Mouse (Mus musculus): Measurements from ENCODE around the gene Snrnp35.
"Not testable (repeated sequence)": the region's sequence is repeated elsewhere in the genome, so short reads cannot be mapped to it uniquely, and the experiment has no call there.

Gene Snrnp35

GRCm38 (mm10) chr5:124500037-124500436 is 17.1 kb downstream of the Snrnp35 start:
- DNase-seq (ENCODE audit: low spot score in 2 of 2), result not testable (repeated sequence)

- peak in 1 of 2 experiments; percentile 41 for DNase-seq (ENCODE audit: low spot score in 2 of 2)
Measured at GRCm38 (mm10) chr5:124500573-124500972, 17.6 kb downstream of the Snrnp35 start.

- DNase-seq (ENCODE audit: low spot score in 2 of 2), result no peak
Measured at GRCm38 (mm10) chr5:124501541-124501940, 18.6 kb downstream of the Snrnp35 start.

GRCm38 (mm10) chr5:124503742-124504141 is 20.8 kb downstream of the Snrnp35 start:
- peak; percentile 68 to 73 for DNase-seq (ENCODE audit: low spot score in 2 of 2)

GRCm38 (mm10) chr5:124505235-124505634 is 22.3 kb downstream of the Snrnp35 start:
- no peak for DNase-seq (ENCODE audit: low spot score in 2 of 2)

GRCm38 (mm10) chr5:124506731-124507359 is 23.9 kb downstream of the Snrnp35 start:
- no peak for DNase-seq (ENCODE audit: low spot score in 2 of 2)

- no peak for DNase-seq (ENCODE audit: low spot score in 2 of 2)
Measured at GRCm38 (mm10) chr5:124509200-124509599, 26.3 kb downstream of the Snrnp35 start.

- DNase-seq (ENCODE audit: low spot score in 2 of 2), result no peak
Measured at GRCm38 (mm10) chr5:124509742-124510237, 26.9 kb downstream of the Snrnp35 start.

- no peak for DNase-seq (ENCODE audit: low spot score in 2 of 2)
Measured at GRCm38 (mm10) chr5:124510536-124511050, 27.7 kb downstream of the Snrnp35 start.

- DNase-seq (ENCODE audit: low spot score in 2 of 2), result no peak
Measured at GRCm38 (mm10) chr5:124515789-124516188, 32.9 kb downstream of the Snrnp35 start.

- DNase-seq (ENCODE audit: low spot score in 2 of 2), result peak in 1 of 2 experiments; percentile 58
Measured at GRCm38 (mm10) chr5:124518648-124519047, 35.7 kb downstream of the Snrnp35 start.

- no peak for DNase-seq (ENCODE audit: low spot score in 2 of 2)
Measured at GRCm38 (mm10) chr5:124521588-124521987, 38.7 kb downstream of the Snrnp35 start.

GRCm38 (mm10) chr5:124523032-124523431 is 40.1 kb downstream of the Snrnp35 start:
- DNase-seq (ENCODE audit: low spot score in 2 of 2), result no peak

GRCm38 (mm10) chr5:124524943-124525342 is 42.0 kb downstream of the Snrnp35 start:
- DNase-seq (ENCODE audit: low spot score in 2 of 2), result no peak

GRCm38 (mm10) chr5:124528351-124528750 is 45.4 kb downstream of the Snrnp35 start:
- DNase-seq (ENCODE audit: low spot score in 2 of 2), result no peak

GRCm38 (mm10) chr5:124528791-124529190 is 45.9 kb downstream of the Snrnp35 start:
- no peak for DNase-seq (ENCODE audit: low spot score in 2 of 2)

GRCm38 (mm10) chr5:124529191-124529651 is 46.3 kb downstream of the Snrnp35 start:
- no peak for DNase-seq (ENCODE audit: low spot score in 2 of 2)

GRCm38 (mm10) chr5:124529697-124530096 is 46.8 kb downstream of the Snrnp35 start:
- no peak for DNase-seq (ENCODE audit: low spot score in 2 of 2)

GRCm38 (mm10) chr5:124530655-124531582 is 48.0 kb downstream of the Snrnp35 start, which contains the start of gene Rilpl1:
Gene Rilpl1, minus strand, starts transcription at chr5:124531391.
- DNase-seq (ENCODE audit: low spot score in 2 of 2), result peak in 1 of 2 experiments; percentile 59

GRCm38 (mm10) chr5:124531583-124531930 is 48.6 kb downstream of the Snrnp35 start:
- DNase-seq (ENCODE audit: low spot score in 2 of 2), result no peak

GRCm38 (mm10) chr5:124532451-124532850 is 49.5 kb downstream of the Snrnp35 start:
- no peak for DNase-seq (ENCODE audit: low spot score in 2 of 2)

- no peak for DNase-seq (ENCODE audit: low spot score in 2 of 2)
Measured at GRCm38 (mm10) chr5:124535016-124535415, 52.1 kb downstream of the Snrnp35 start.

All from frontal cortex, postnatal 25 days (tissue).